In the genomic region with DNA sequence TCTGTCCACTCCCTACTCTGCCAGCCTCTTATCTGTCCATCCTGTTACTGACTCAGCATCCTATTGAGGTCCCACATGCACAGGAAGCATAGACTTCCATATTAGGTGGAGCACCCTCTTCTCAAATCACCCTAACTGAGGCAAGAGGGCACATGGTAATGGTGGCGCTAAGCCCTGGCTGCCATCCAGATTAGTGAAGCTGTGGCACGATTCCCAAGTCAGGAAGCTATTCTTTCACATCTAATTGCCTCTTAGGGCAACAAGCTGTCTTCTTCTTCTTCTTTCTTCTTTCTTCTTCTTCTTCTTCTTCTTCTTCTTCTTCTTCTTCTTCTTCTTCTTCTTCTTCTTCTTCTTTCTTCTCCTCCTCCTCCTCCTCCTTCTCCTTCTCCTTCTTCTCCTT, we compare ENCODE assay signal across 14 mouse cellular contexts.
A peak's percentile ranks its signal among the peaks of the same experiment; 100 is the strongest.
DNase-seq lines count a peak whose midpoint lies in the region.
"Had no signal": no experiment of that assay in that cellular context is flagged by ENCODE, and none has a peak within 500 bp of the region (broad histone marks: within the 10 kb centered on the region; RNA-seq: fewer than 3 reads in every experiment).

No protein-coding gene starts in this region.

- intact Hi-C loops in left cerebral cortex, postnatal 4 days (cut with DNase I): no loop called here
- intact Hi-C loops in left cerebral cortex, postnatal 25 days (cut with DNase I): no loop called here

- peak; percentile 7 for DNase-seq in cerebellum, postnatal 36 days
- no peak for DNase-seq in cerebellum, adult 11 months
- peak; percentile 53 for DNase-seq in left cerebral cortex, postnatal 4 days
- no peak for DNase-seq in left cerebral cortex, postnatal 25 days (ENCODE audit: low spot score in 2 of 2)
- DNase-seq in kidney, adult 9 months: peak; percentile 31
- DNase-seq in kidney, postnatal 25 days: peak; percentile 33 to 40
- DNase-seq in embryo, embryonic 10.5 days (ENCODE audit: low spot score): no peak
- DNase-seq: adrenal gland, postnatal 14 days; gastrocnemius, postnatal 14 days; layer of hippocampus, postnatal 36 days; liver; right cerebral cortex, adult 18-20 months; spleen, adult 18-20 months; thymus, postnatal 25 days had no signal

Comparison
In these comparisons a context has a peak if more than half of its experiments do, and no peak if none do; other contexts are left out.
1. DNase-seq: peak in cerebellum, postnatal 36 days (2 of 2), left cerebral cortex, postnatal 4 days (single experiment), kidney, adult 9 months (single experiment) and kidney, postnatal 25 days (2 of 2); none in cerebellum, adult 11 months (single experiment), left cerebral cortex, postnatal 25 days (0 of 2) and embryo, embryonic 10.5 days (single experiment).